Mouse (Mus musculus) erythroid progenitor cell, adult 5-6 weeks (primary cell): ENCODE results near the gene Tmco2. TPM values are rescaled to one million over a fixed set of nuclear protein-coding genes. Genes with fewer than 3 reads are reported as not detected.

Experiments used
- ATAC-seq: replicated peaks from 2 replicates; pipeline ENCODE4 v1.8.0; 2016; ENCODE audit warnings: moderate number of reproducible peaks, mild to moderate bottlenecking, moderate TSS enrichment, inconsistent platforms; ENCODE audit not compliant: poor library complexity, low FRiP score, severe bottlenecking
- total RNA-seq, 2 experiments: library from RNA; stranded (forward) in 1 of 2; stranded (reverse) in 1 of 2; fragments of 150-400 nt in 1 of 2; fragments of 186-747, 209-891 nt in 1 of 2; gene quantifications; 2 replicates each; pipeline versions ENCODE4 v1.2.3 to v1.2.4; 2015 to 2017; ENCODE audit warnings: low replicate concordance in 2 of 2

Tmco2 gene
- not detected in 2 replicates for total RNA-seq (2015; ENCODE audit: low replicate concordance)
- total RNA-seq (2017; ENCODE audit: low replicate concordance) = not detected in 2 replicates

- ATAC-seq = no peak
These were observed at the start of gene Tmco2 for GRCm38 (mm10) chr4:121109126-121109525. Gene Tmco2, minus strand, starts transcription at chr4:121109226.

GRCm38 (mm10) chr4:121103304-121103703, 5.7 kb downstream of the Tmco2 start:
- ATAC-seq = no peak

GRCm38 (mm10) chr4:121097650-121098378, 11.2 kb downstream of the Tmco2 start, which contains the start of gene Zmpste24:
Gene Zmpste24, minus strand, starts transcription at chr4:121098241.
- ATAC-seq = peak; percentile 92

GRCm38 (mm10) chr4:121090211-121090610, 18.8 kb downstream of the Tmco2 start:
- ATAC-seq = no peak

- no peak for ATAC-seq
These were observed 20.3 kb downstream of the Tmco2 start for GRCm38 (mm10) chr4:121088696-121089095.

- ATAC-seq = no peak
These were observed 24.5 kb downstream of the Tmco2 start for GRCm38 (mm10) chr4:121084506-121084905.

- ATAC-seq = no peak
These were observed 28.6 kb downstream of the Tmco2 start for GRCm38 (mm10) chr4:121080395-121080794.

- ATAC-seq = no peak
These were observed 30.9 kb downstream of the Tmco2 start for GRCm38 (mm10) chr4:121077915-121078646.

GRCm38 (mm10) chr4:121074250-121074649, 34.8 kb downstream of the Tmco2 start:
- ATAC-seq = no peak

- ATAC-seq = no peak
These were observed 43.7 kb downstream of the Tmco2 start for GRCm38 (mm10) chr4:121065336-121065735.

GRCm38 (mm10) chr4:121059218-121059617, 49.8 kb downstream of the Tmco2 start:
- ATAC-seq = peak; percentile 89

GRCm38 (mm10) chr4:121057032-121057431, 52.0 kb downstream of the Tmco2 start:
- ATAC-seq = no peak

- ATAC-seq = no peak
These were observed 52.7 kb downstream of the Tmco2 start for GRCm38 (mm10) chr4:121056342-121056741.

Other genes starting within 250 kb of the Tmco2 start
- 9.4 and 10.1 TPM in 2 replicates for gene Exo5, start 184.2 kb downstream of the Tmco2 start, total RNA-seq (2015; ENCODE audit: low replicate concordance)
- 3.5 and 4.2 TPM in 2 replicates for gene Exo5, start 184.2 kb downstream of the Tmco2 start, total RNA-seq (2017; ENCODE audit: low replicate concordance)
- not detected in 2 replicates for gene Zfp69, start 157.5 kb downstream of the Tmco2 start, total RNA-seq (2015; ENCODE audit: low replicate concordance)
- not detected in 2 replicates for gene Zfp69, start 157.5 kb downstream of the Tmco2 start, total RNA-seq (2017; ENCODE audit: low replicate concordance)
- 44.0 and 57.3 TPM in 2 replicates for gene Smap2, start 92.0 kb downstream of the Tmco2 start, total RNA-seq (2015; ENCODE audit: low replicate concordance)
- gene Smap2, start 92.0 kb downstream of the Tmco2 start, total RNA-seq (2017; ENCODE audit: low replicate concordance) = 28.8 and 31.5 TPM in 2 replicates
- gene Col9a2, start 69.8 kb downstream of the Tmco2 start, total RNA-seq (2015; ENCODE audit: low replicate concordance) = not detected in 2 replicates
- gene Col9a2, start 69.8 kb downstream of the Tmco2 start, total RNA-seq (2017; ENCODE audit: low replicate concordance) = not detected in 2 replicates
- gene Zmpste24, start 11.0 kb downstream of the Tmco2 start, total RNA-seq (2015; ENCODE audit: low replicate concordance) = 31.9 and 32.4 TPM in 2 replicates
- gene Zmpste24, start 11.0 kb downstream of the Tmco2 start, total RNA-seq (2017; ENCODE audit: low replicate concordance) = 10.8 and 25.5 TPM in 2 replicates
- 17.7 and 31.9 TPM in 2 replicates for gene Rlf, start 105.9 kb upstream of the Tmco2 start, total RNA-seq (2015; ENCODE audit: low replicate concordance)
- 40.4 and 47.4 TPM in 2 replicates for gene Rlf, start 105.9 kb upstream of the Tmco2 start, total RNA-seq (2017; ENCODE audit: low replicate concordance)
- gene Gm12888, start 215.7 kb upstream of the Tmco2 start, total RNA-seq (2015; ENCODE audit: low replicate concordance) = not detected in 2 replicates
- gene Gm12888, start 215.7 kb upstream of the Tmco2 start, total RNA-seq (2017; ENCODE audit: low replicate concordance) = not detected in 2 replicates